Mouse (Mus musculus) midbrain, postnatal 0 days (tissue): ENCODE measurements around the gene Clic3. TPM values are rescaled to one million over a fixed set of nuclear protein-coding genes. Genes with fewer than 3 reads are reported as not detected.
A peak's percentile ranks its signal among the peaks of the same experiment; 100 is the strongest.

Experiments
- ATAC-seq: fragments of 200-750 bp; cut with Nextera tagmentation; 2 replicates; pipeline ENCODE4 v1.8.0; 2017; ENCODE audit warnings: moderate number of reproducible peaks, mild to moderate bottlenecking, moderate TSS enrichment, moderate library complexity; ENCODE audit not compliant: low FRiP score
- DNase-seq: peaks from one replicate; pipeline ENCODE4 v3.0.0-alpha.2; 2015; ENCODE audit warnings: low spot score
- H3K27ac ChIP-seq: fragments of 300-500 bp; sonication (generic); 2 replicates; pipeline ENCODE4 v1.5.1; 2014; ENCODE audit warnings: low read depth, mild to moderate bottlenecking, low read length, mixed read lengths
- H3K27me3 ChIP-seq: fragments of 300-500 bp; sonication (generic); 2 replicates; pipeline ENCODE4 v1.6.1; 2014; ENCODE audit warnings: low read length, control low read depth, mixed read lengths; ENCODE audit not compliant: insufficient read depth
- H3K36me3 ChIP-seq: fragments of 300-500 bp; sonication (generic); 2 replicates; pipeline ENCODE4 v1.6.1; 2014; ENCODE audit warnings: low read length, control low read depth, mixed read lengths; ENCODE audit not compliant: insufficient read depth
- H3K4me1 ChIP-seq: fragments of 300-500 bp; sonication (generic); 2 replicates; pipeline ENCODE4 v1.6.1; 2014; ENCODE audit warnings: mild to moderate bottlenecking, control low read depth, antibody characterized with exemption, low read length, mixed read lengths; ENCODE audit not compliant: insufficient read depth
- H3K4me2 ChIP-seq: fragments of 300-500 bp; sonication (generic); 2 replicates; pipeline ENCODE4 v1.6.1; 2014; ENCODE audit warnings: low read depth, mild to moderate bottlenecking, low read length, mixed read lengths; ENCODE audit not compliant: poor library complexity, severe bottlenecking
- H3K4me3 ChIP-seq: fragments of 300-500 bp; sonication (generic); 2 replicates; pipeline ENCODE4 v1.5.1; 2014; ENCODE audit warnings: low read depth, mild to moderate bottlenecking, low read length, moderate library complexity
- H3K9ac ChIP-seq: fragments of 300-500 bp; sonication (generic); replicated peaks from 2 replicates; pipeline ENCODE4 v1.6.1; 2014; ENCODE audit warnings: mild to moderate bottlenecking, low read length, moderate library complexity, mixed read lengths; ENCODE audit not compliant: poor library complexity, severe bottlenecking
- H3K9me3 ChIP-seq: fragments of 300-500 bp; sonication (generic); 2 replicates; pipeline ENCODE4 v1.6.1; 2016; ENCODE audit warnings: low read length, control low read depth
- CTCF ChIP-seq: IDR thresholded peaks from 2 replicates; pipeline ENCODE4 v1.5.1; 2016; ENCODE audit warnings: antibody characterized with exemption, mild to moderate bottlenecking
- WGBS: fragments of 180-500 bp; shearing (Covaris S2); extraction: QIAGEN DNeasy Blood & Tissue Kit; methylation state at CpG from one replicate; pipeline ENCODE4 v1.1.7; 2014; 5-methylcytosine and 5-hydroxymethylcytosine counted together
- polyA plus RNA-seq: library from polyadenylated mRNA; unstranded; fragments of >200 nt; fragmentation: Nextera tagmentation; extraction: Ambion mirVana; gene quantifications from 2 replicates; pipeline ENCODE4 v1.2.1, GENCODE M21; 2015
- total RNA-seq: library from RNA; depleted of rRNA; stranded (reverse); fragments of >200 nt; gene quantifications from 2 replicates; pipeline ENCODE4 v1.2.3, GENCODE M21; 2014

Gene Clic3
- total and polyA plus RNA-seq, 2 experiments from 2014 or later = 0.66 to 2.4 TPM

DNA sequence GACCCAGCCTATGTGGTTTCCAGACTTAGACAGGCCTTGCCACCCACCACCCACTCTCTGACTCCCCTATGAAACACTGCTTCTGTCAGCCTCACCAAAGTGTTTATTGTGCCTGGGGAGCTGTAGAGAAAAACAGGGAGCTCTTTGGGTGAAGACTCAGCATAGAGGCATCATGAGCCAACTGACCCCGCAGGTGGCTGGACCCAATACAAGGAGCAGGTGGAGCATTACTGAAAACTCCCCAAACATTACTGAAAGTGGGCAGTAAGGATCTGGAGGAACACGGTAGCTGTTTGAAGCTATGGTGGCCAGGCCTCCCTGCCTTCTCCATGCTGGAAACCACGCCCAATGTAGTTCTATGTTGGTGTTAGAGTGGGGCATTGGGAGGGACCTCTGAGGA lies 7.0 kb downstream of the Clic3 start:
- peaks cover 15% of the 10 kb centered on the region for H3K4me1 ChIP-seq
- TF ChIP-seq CTCF = no peak
- H3K4me2 ChIP-seq = no peak overlapping the region
- H3K9ac ChIP-seq = no peak overlapping the region
- H3K4me3 ChIP-seq = no peak overlapping the region
- H3K27me3 ChIP-seq = no peaks in the 10 kb centered on the region
- no peak overlapping the region for H3K27ac ChIP-seq
- H3K9me3 ChIP-seq = no peaks in the 10 kb centered on the region
- peaks cover 8% of the 10 kb centered on the region for H3K36me3 ChIP-seq
- ATAC-seq (no peak), DNase-seq (no peak)
- WGBS = 91% methylated on average over 3 of the region's 3 CpGs

GRCm38 (mm10) chr2:25465256-25465655 lies 8.6 kb downstream of the Clic3 start:
- WGBS = 87% methylated on average over 2 of the region's 2 CpGs
- Histone ChIP-seq H3K4me1 (peaks cover 4% of the 10 kb centered on the region; the same call in 1 of the 2 replicates), H3K4me2 (no peak overlapping the region), H3K9ac (no peak overlapping the region), H3K9me3 (no peaks in the 10 kb centered on the region), H3K36me3 (no peaks in the 10 kb centered on the region), H3K4me3 (no peak overlapping the region), H3K27ac (no peak overlapping the region), H3K27me3 (no peaks in the 10 kb centered on the region)
- DNase-seq (no peak), ATAC-seq (no peak)
- TF ChIP-seq CTCF = no peak

- Histone ChIP-seq H3K9me3 (no peaks in the 10 kb centered on the region), H3K4me1 (peaks cover 4% of the 10 kb centered on the region; the same call in 1 of the 2 replicates), H3K4me2 (no peak overlapping the region), H3K36me3 (no peaks in the 10 kb centered on the region), H3K4me3 (no peak overlapping the region), H3K9ac (no peak overlapping the region), H3K27me3 (no peaks in the 10 kb centered on the region), H3K27ac (no peak overlapping the region)
- DNase-seq (peak; percentile 16), ATAC-seq (no peak; the same call in 1 of the 2 replicates)
- 42% methylated on average over 10 of the region's 10 CpGs for WGBS
- TF ChIP-seq CTCF = no peak
Observed at GRCm38 (mm10) chr2:25465816-25466635, 9.4 kb downstream of the Clic3 start.

GRCm38 (mm10) chr2:25467606-25468303 lies 11.1 kb downstream of the Clic3 start:
- Histone ChIP-seq H3K9me3 (no peaks in the 10 kb centered on the region), H3K27me3 (no peaks in the 10 kb centered on the region), H3K4me2 (no peak overlapping the region), H3K27ac (no peak overlapping the region), H3K36me3 (no peaks in the 10 kb centered on the region), H3K9ac (no peak overlapping the region), H3K4me1 (no peaks in the 10 kb centered on the region), H3K4me3 (no peak overlapping the region)
- 73% methylated on average over 14 of the region's 14 CpGs for WGBS
- no peak for TF ChIP-seq CTCF
- DNase-seq (no peak), ATAC-seq (no peak)

DNA sequence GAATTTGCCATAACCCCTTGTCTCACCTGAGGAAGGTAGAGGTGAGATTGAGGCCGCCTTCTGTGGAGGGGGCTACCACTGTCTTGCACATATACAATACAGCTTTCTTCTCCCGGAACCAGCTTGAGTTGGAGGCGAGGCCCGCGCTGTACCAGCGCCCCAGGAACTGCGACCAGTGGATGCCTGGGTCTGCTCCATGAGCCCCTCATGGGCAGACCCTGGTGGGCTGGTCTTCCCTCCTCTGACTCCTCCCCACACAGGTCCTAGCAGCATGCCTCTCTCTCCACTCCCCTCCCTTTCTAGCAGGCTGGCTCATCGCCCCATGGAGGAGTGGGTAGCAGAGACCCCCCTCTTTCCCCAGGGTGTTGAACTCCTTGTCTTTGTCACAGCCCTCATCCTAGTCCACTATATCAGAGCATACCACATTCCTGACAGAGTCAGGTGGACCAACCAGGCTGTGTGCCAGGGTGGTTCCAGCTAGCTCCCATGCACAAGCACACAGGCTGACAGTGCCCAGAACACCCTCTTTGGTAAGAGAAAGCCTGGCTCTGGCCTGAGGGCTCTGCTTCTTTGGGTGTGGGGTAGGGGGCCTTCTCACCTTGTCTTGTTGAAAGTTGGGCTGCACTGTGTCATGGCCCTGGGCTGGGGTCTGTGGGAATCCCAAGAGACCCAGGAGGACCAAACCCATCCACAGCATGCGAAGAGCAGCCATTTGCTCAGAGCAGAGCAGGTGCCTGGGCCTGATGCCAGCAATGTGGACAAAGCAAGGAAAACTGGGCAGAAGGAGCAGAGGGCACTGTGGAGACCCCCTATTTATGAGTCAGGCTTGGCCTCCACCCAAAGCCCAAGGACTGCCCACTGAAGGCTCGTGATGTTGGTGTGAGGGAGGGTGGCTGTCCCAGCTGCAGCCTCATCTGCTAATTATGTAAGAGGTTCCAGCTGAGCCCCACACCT lies 12.6 kb downstream of the Clic3 start:
- H3K4me3 ChIP-seq = no peak overlapping the region
- WGBS = 72% methylated on average over 10 of the region's 10 CpGs
- no peak for TF ChIP-seq CTCF
- no peak overlapping the region for H3K4me2 ChIP-seq
- no peaks in the 10 kb centered on the region for H3K9me3 ChIP-seq
- H3K36me3 ChIP-seq = no peaks in the 10 kb centered on the region
- no peaks in the 10 kb centered on the region for H3K27me3 ChIP-seq
- H3K9ac ChIP-seq = no peak overlapping the region
- peak; percentile 53 for ATAC-seq
- H3K4me1 ChIP-seq = no peaks in the 10 kb centered on the region
- DNase-seq = peak; percentile 81
- H3K27ac ChIP-seq = no peak overlapping the region
